In genomic region chr19:25635622-25636244, GRCm38 (mm10) we compare ENCODE assay signal across 8 mouse cellular contexts. TPM values are rescaled to one million over a fixed set of nuclear protein-coding genes. Genes with fewer than 3 reads are reported as not detected.
DNase-seq lines count a peak whose midpoint lies in the region; ATAC-seq and TF ChIP-seq lines count a peak whose summit lies in the region.

No protein-coding gene starts in this region.

- 14% methylated on average over 22 of the region's 22 CpGs for WGBS in forebrain, embryonic 10.5 days
- 14% methylated on average over 22 of the region's 22 CpGs for WGBS in heart, embryonic 15.5 days
- WGBS in liver, embryonic 12.5 days (ENCODE audit: insufficient replicate concordance), result 12% methylated on average over 22 of the region's 22 CpGs
- 12% methylated on average over 22 of the region's 22 CpGs for WGBS in neural tube, embryonic 14.5 days

- peak; percentile 62; the same call in 1 of the 2 replicates for ATAC-seq in heart, embryonic 15.5 days (replicated peaks; ENCODE audit: insufficient number of reproducible peaks, insufficient read depth, low FRiP score, low read depth)
- no peak for ATAC-seq in liver, embryonic 12.5 days
- ATAC-seq in neural tube, embryonic 14.5 days (ENCODE audit: low read depth), result peak; percentile 90

- no peak overlapping the region for H3K9ac ChIP-seq in ES-Bruce4 (ENCODE audit: low read depth, poor library complexity, severe bottlenecking)
- H3K9ac ChIP-seq in heart, embryonic 15.5 days, result no peak overlapping the region
- H3K9ac ChIP-seq in liver, embryonic 12.5 days, result no peak overlapping the region
- no peak overlapping the region for H3K9ac ChIP-seq in neural tube, embryonic 14.5 days (replicated peaks; ENCODE audit: low read depth, low read length)

- H3K36me3 ChIP-seq in ES-Bruce4 (ENCODE audit: control insufficient read depth, insufficient read depth, low read length, poor library complexity, severe bottlenecking), result no peaks in the 10 kb centered on the region
- no peaks in the 10 kb centered on the region for H3K36me3 ChIP-seq in forebrain, embryonic 10.5 days (replicated peaks)
- H3K36me3 ChIP-seq in heart, embryonic 15.5 days, result no peaks in the 10 kb centered on the region
- H3K36me3 ChIP-seq in liver, embryonic 12.5 days, result no peaks in the 10 kb centered on the region
- H3K36me3 ChIP-seq in neural tube, embryonic 14.5 days (ENCODE audit: control insufficient read depth, insufficient read depth, low read length), result no peaks in the 10 kb centered on the region

- no peaks in the 10 kb centered on the region for H3K27me3 ChIP-seq in ES-Bruce4 (ENCODE audit: control insufficient read depth, insufficient read depth, low read length, poor library complexity, severe bottlenecking)
- H3K27me3 ChIP-seq in forebrain, embryonic 10.5 days (ENCODE audit: poor library complexity, severe bottlenecking), result peaks cover 6% of the 10 kb centered on the region; the same call in 1 of the 2 replicates
- H3K27me3 ChIP-seq in heart, embryonic 15.5 days, result peaks cover 18% of the 10 kb centered on the region; the same call in 1 of the 2 replicates
- H3K27me3 ChIP-seq in liver, embryonic 12.5 days (replicated peaks), result no peaks in the 10 kb centered on the region
- no peaks in the 10 kb centered on the region for H3K27me3 ChIP-seq in neural tube, embryonic 14.5 days (ENCODE audit: control insufficient read depth, insufficient read depth, low read length)

- H3K9me3 ChIP-seq in ES-Bruce4 (replicated peaks; ENCODE audit: control insufficient read depth, insufficient read depth, low read length, poor library complexity, severe bottlenecking), result no peaks in the 10 kb centered on the region
- no peaks in the 10 kb centered on the region for H3K9me3 ChIP-seq in forebrain, embryonic 10.5 days
- H3K9me3 ChIP-seq in heart, embryonic 15.5 days (replicated peaks), result no peaks in the 10 kb centered on the region
- no peaks in the 10 kb centered on the region for H3K9me3 ChIP-seq in liver, embryonic 12.5 days (replicated peaks)
- H3K9me3 ChIP-seq in neural tube, embryonic 14.5 days (ENCODE audit: control insufficient read depth, low read length), result no peaks in the 10 kb centered on the region

- no peak for TF ChIP-seq EP300 in ES-Bruce4 (IDR thresholded peaks at IDR 0.05; ENCODE audit: insufficient read depth, low read depth, low read length)

- TF ChIP-seq POLR2A in ES-Bruce4 (IDR thresholded peaks at IDR 0.05; ENCODE audit: insufficient read depth, low read length), result no peak

- no peak overlapping the region for H3K4me3 ChIP-seq in ES-Bruce4 (ENCODE audit: low read depth, low read length)
- peak overlapping the region; percentile 48 for H3K4me3 ChIP-seq in forebrain, embryonic 10.5 days
- peak overlapping the region; percentile 38 for H3K4me3 ChIP-seq in heart, embryonic 15.5 days
- no peak overlapping the region for H3K4me3 ChIP-seq in liver, embryonic 12.5 days
- peak overlapping the region; percentile 26 for H3K4me3 ChIP-seq in neural tube, embryonic 14.5 days (ENCODE audit: low read depth, low read length)

- H3K27ac ChIP-seq in ES-Bruce4 (ENCODE audit: insufficient read depth, low read length), result no peak overlapping the region
- H3K27ac ChIP-seq in forebrain, embryonic 10.5 days, result peak overlapping the region; percentile 82
- H3K27ac ChIP-seq in heart, embryonic 15.5 days, result no peak overlapping the region
- no peak overlapping the region for H3K27ac ChIP-seq in liver, embryonic 12.5 days
- H3K27ac ChIP-seq in neural tube, embryonic 14.5 days (ENCODE audit: low read depth, low read length), result no peak overlapping the region

- DNase-seq in brain, embryonic 18.5 days (ENCODE audit: low read depth, low spot score), result peak; percentile 69
- DNase-seq in forebrain, embryonic 10.5 days (ENCODE audit: extremely low spot score, low spot score), result peak; percentile 87
- DNase-seq in kidney, postnatal 14 days, result peak; percentile 80
- DNase-seq in yolk sac, embryonic 10.5 days (ENCODE audit: low spot score), result peak; percentile 66

- no peaks in the 10 kb centered on the region for H3K4me1 ChIP-seq in ES-Bruce4 (ENCODE audit: control insufficient read depth, insufficient read depth, low read length)
- H3K4me1 ChIP-seq in forebrain, embryonic 10.5 days, result peaks cover 9% of the 10 kb centered on the region
- H3K4me1 ChIP-seq in heart, embryonic 15.5 days (replicated peaks), result 0 out of 2 replicates have a peak, but pooled peaks cover 4% of the 10 kb centered on the region
- H3K4me1 ChIP-seq in liver, embryonic 12.5 days, result no peaks in the 10 kb centered on the region
- no peaks in the 10 kb centered on the region for H3K4me1 ChIP-seq in neural tube, embryonic 14.5 days (ENCODE audit: control insufficient read depth, insufficient read depth, low read length)

- TF ChIP-seq CTCF in ES-Bruce4 (IDR thresholded peaks at IDR 0.05; ENCODE audit: low read depth, low read length), result peak; percentile 99

- peak overlapping the region; percentile 61 for H3K4me2 ChIP-seq in heart, embryonic 15.5 days
- peak overlapping the region; percentile 48 for H3K4me2 ChIP-seq in liver, embryonic 12.5 days
- peak overlapping the region; percentile 53 for H3K4me2 ChIP-seq in neural tube, embryonic 14.5 days (ENCODE audit: low read depth, low read length)

RNA-seq across cellular contexts. Expression of gene Dmrt3, which starts 25.6 kb away (rescaled TPM):
- polyA plus RNA-seq in ES-Bruce4 (2011; ENCODE audit: insufficient read depth, insufficient read length, low read depth, missing spikeins), result 0.84 and 1.4 TPM in 2 replicates
- 11.0 and 13.4 TPM in 2 replicates for polyA plus RNA-seq in forebrain, embryonic 10.5 days (2016; fragmentation: Nextera tagmentation; extraction: Ambion mirVana)
- 0.15 and 0.41 TPM in 2 replicates for polyA plus RNA-seq in heart, embryonic 15.5 days (2015; fragmentation: Nextera tagmentation; extraction: Ambion mirVana)
- not detected in 2 replicates for polyA plus RNA-seq in liver, embryonic 12.5 days (2016; fragmentation: Nextera tagmentation; extraction: Ambion mirVana)
- 2.6 TPM in 2 replicates for polyA plus RNA-seq in neural tube, embryonic 14.5 days (2014; fragmentation: Nextera tagmentation; extraction: Ambion mirVana)

RNA-seq across cellular contexts. Expression of gene Dmrt2, which starts 36.5 kb away (rescaled TPM):
- polyA plus RNA-seq in ES-Bruce4 (2011; ENCODE audit: insufficient read depth, insufficient read length, low read depth, missing spikeins), result 0.29 TPM in 1 of 2 replicates, not detected in the other
- 0.06 and 0.39 TPM in 2 replicates for polyA plus RNA-seq in forebrain, embryonic 10.5 days (2016; fragmentation: Nextera tagmentation; extraction: Ambion mirVana)
- 0.79 and 4.9 TPM in 2 replicates for polyA plus RNA-seq in heart, embryonic 15.5 days (2015; fragmentation: Nextera tagmentation; extraction: Ambion mirVana)
- 0.69 and 0.74 TPM in 2 replicates for polyA plus RNA-seq in liver, embryonic 12.5 days (2016; fragmentation: Nextera tagmentation; extraction: Ambion mirVana)
- 0.13 and 0.22 TPM in 2 replicates for polyA plus RNA-seq in neural tube, embryonic 14.5 days (2014; fragmentation: Nextera tagmentation; extraction: Ambion mirVana)

Comparison
In these comparisons a context has a peak if more than half of its experiments do, and no peak if none do; other contexts are left out.
1. H3K4me3 ChIP-seq: peak in forebrain, embryonic 10.5 days (single experiment), heart, embryonic 15.5 days (single experiment) and neural tube, embryonic 14.5 days (single experiment); none in ES-Bruce4 (single experiment) and liver, embryonic 12.5 days (single experiment).
2. Peak in every context shown above with its lines, with median percentiles within 50 percentile points of each other: DNase-seq and H3K4me2 ChIP-seq.